10 mouse cellular contexts compared by ENCODE assay signal in genomic region chr2:104774763-104775162, GRCm38 (mm10). TPM values are rescaled to one million over a fixed set of nuclear protein-coding genes. Genes with fewer than 3 reads are reported as not detected.
DNase-seq lines count a peak whose midpoint lies in the region; ATAC-seq and TF ChIP-seq lines count a peak whose summit lies in the region.
"Had no signal": no experiment of that assay in that cellular context is flagged by ENCODE, and none has a peak within 500 bp of the region (broad histone marks: within the 10 kb centered on the region; RNA-seq: fewer than 3 reads in every experiment).

No protein-coding gene starts in this region.

- 74% methylated on average over 1 of the region's 1 CpGs for WGBS in heart, postnatal 0 days
- WGBS in stomach, postnatal 0 days = 94% methylated on average over 1 of the region's 1 CpGs
- 81% methylated on average over 1 of the region's 1 CpGs for WGBS in heart, embryonic 11.5 days (ENCODE audit: insufficient replicate concordance)

- DNase-seq in heart, postnatal 0 days (ENCODE audit: low spot score) = no peak
- DNase-seq in heart, postnatal 36 days = no peak
- peak; percentile 18 for DNase-seq in right cerebral cortex, adult 18-20 months
- DNase-seq in right cerebral cortex, postnatal 14 days = no peak
- peak; percentile 15 to 56 for DNase-seq in cerebellum, postnatal 14 days
- DNase-seq in stomach, postnatal 0 days (ENCODE audit: low spot score) = no peak
- no peak for DNase-seq in ovary, postnatal 36 days (ENCODE audit: low spot score)
- DNase-seq: heart, postnatal 14 days had no signal

- no peak overlapping the region for H3K9ac ChIP-seq in heart, postnatal 0 days (replicated peaks; ENCODE audit: low read depth, low read length)
- no peak overlapping the region for H3K9ac ChIP-seq in stomach, postnatal 0 days (ENCODE audit: low read length)
- no peak overlapping the region for H3K9ac ChIP-seq in heart, embryonic 11.5 days (ENCODE audit: low read depth, low read length)

- no peak overlapping the region for H3K27ac ChIP-seq in heart, postnatal 0 days (ENCODE audit: low read depth)
- H3K27ac ChIP-seq in stomach, postnatal 0 days (replicated peaks) = no peak overlapping the region
- no peak overlapping the region for H3K27ac ChIP-seq in heart, embryonic 11.5 days (ENCODE audit: low read depth, low read length)

- H3K4me2 ChIP-seq in heart, postnatal 0 days (ENCODE audit: low read depth, low read length) = no peak overlapping the region
- H3K4me2 ChIP-seq in stomach, postnatal 0 days (replicated peaks; ENCODE audit: low read depth) = no peak overlapping the region
- no peak overlapping the region for H3K4me2 ChIP-seq in heart, embryonic 11.5 days

- TF ChIP-seq EP300 in heart, postnatal 0 days (IDR thresholded peaks at IDR 0.05; ENCODE audit: low read depth) = no peak
- no peak for TF ChIP-seq EP300 in stomach, postnatal 0 days (optimal IDR thresholded peaks at IDR 0.05)

- ATAC-seq in heart, postnatal 0 days (ENCODE audit: insufficient read depth, low read depth) = no peak
- no peak for ATAC-seq in stomach, postnatal 0 days (ENCODE audit: low FRiP score, low TSS enrichment)
- ATAC-seq in heart, embryonic 11.5 days (replicated peaks; ENCODE audit: insufficient number of reproducible peaks, low FRiP score, low TSS enrichment) = no peak

- no peaks in the 10 kb centered on the region for H3K9me3 ChIP-seq in heart, postnatal 0 days (replicated peaks; ENCODE audit: control insufficient read depth, low read length)
- H3K9me3 ChIP-seq in stomach, postnatal 0 days (ENCODE audit: control insufficient read depth, low read length) = no peaks in the 10 kb centered on the region
- H3K9me3 ChIP-seq in heart, embryonic 11.5 days (replicated peaks; ENCODE audit: control insufficient read depth, low read length) = no peaks in the 10 kb centered on the region

- intact Hi-C loops in heart, postnatal 36 days (cut with DNase I) = loop anchor here (1.0 kb wide), 1 partner anchor 89 kb away; no protein-coding TSS in a partner anchor

- no peaks in the 10 kb centered on the region for H3K4me1 ChIP-seq in heart, postnatal 0 days (ENCODE audit: control insufficient read depth, insufficient read depth)
- no peaks in the 10 kb centered on the region for H3K4me1 ChIP-seq in stomach, postnatal 0 days (replicated peaks; ENCODE audit: control insufficient read depth, insufficient read depth)
- no peaks in the 10 kb centered on the region for H3K4me1 ChIP-seq in heart, embryonic 11.5 days (ENCODE audit: control insufficient read depth, insufficient read depth, low read length)

- no peaks in the 10 kb centered on the region for H3K27me3 ChIP-seq in heart, postnatal 0 days (ENCODE audit: control insufficient read depth, insufficient read depth, low read length)
- H3K27me3 ChIP-seq in stomach, postnatal 0 days (ENCODE audit: control insufficient read depth, insufficient read depth, low read length) = no peaks in the 10 kb centered on the region
- no peaks in the 10 kb centered on the region for H3K27me3 ChIP-seq in heart, embryonic 11.5 days (ENCODE audit: control insufficient read depth, insufficient read depth, low read length)

- no peak overlapping the region for H3K4me3 ChIP-seq in heart, postnatal 0 days (ENCODE audit: low read depth, low read length)
- H3K4me3 ChIP-seq in stomach, postnatal 0 days (ENCODE audit: low read depth, low read length) = no peak overlapping the region
- no peak overlapping the region for H3K4me3 ChIP-seq in heart, embryonic 11.5 days (ENCODE audit: low read depth, low read length)

- H3K36me3 ChIP-seq in heart, postnatal 0 days (replicated peaks; ENCODE audit: control insufficient read depth, insufficient read depth, low read length) = peaks cover 51% of the 10 kb centered on the region
- H3K36me3 ChIP-seq in stomach, postnatal 0 days (ENCODE audit: control insufficient read depth, insufficient read depth, low read length) = peaks cover 11% of the 10 kb centered on the region
- H3K36me3 ChIP-seq in heart, embryonic 11.5 days (ENCODE audit: control insufficient read depth, insufficient read depth, low read length) = peaks cover 13% of the 10 kb centered on the region

- TF ChIP-seq CTCF in heart, postnatal 0 days (IDR thresholded peaks at IDR 0.05; ENCODE audit: low read depth) = peak; percentile 64
- TF ChIP-seq CTCF in stomach, postnatal 0 days (IDR thresholded peaks at IDR 0.05; ENCODE audit: low read depth) = peak; percentile 80

RNA-seq across cellular contexts. Expression of gene Depdc7, which starts 32.1 kb away (rescaled TPM):
- 4.1 and 4.3 TPM in 2 replicates for total RNA-seq in heart, postnatal 0 days (2014; rRNA removed; ENCODE audit: low replicate concordance)
- 4.0 and 4.7 TPM in 2 replicates for polyA plus RNA-seq in heart, postnatal 0 days (2015; fragmentation: Nextera tagmentation; extraction: Ambion mirVana)
- total RNA-seq in heart, postnatal 36 days (2021) = 1 to 10 TPM in 1 of 2 experiments, under 1 TPM in 1; 0.95 to 1.9 TPM
- polyA plus RNA-seq in stomach, postnatal 0 days (2015; fragmentation: Nextera tagmentation; extraction: Ambion mirVana) = 7.3 and 7.4 TPM in 2 replicates
- 3.0 and 3.6 TPM in 2 replicates for polyA plus RNA-seq in heart, embryonic 11.5 days (2014; fragmentation: Nextera tagmentation; extraction: Ambion mirVana)

RNA-seq across cellular contexts. Expression of gene Qser1, which starts 41.8 kb away (rescaled TPM):
- 7.6 and 13.1 TPM in 2 replicates for total RNA-seq in heart, postnatal 0 days (2014; rRNA removed; ENCODE audit: low replicate concordance)
- polyA plus RNA-seq in heart, postnatal 0 days (2015; fragmentation: Nextera tagmentation; extraction: Ambion mirVana) = 3.3 and 3.4 TPM in 2 replicates
- total RNA-seq in heart, postnatal 36 days (2021) = 10 to 100 TPM; 29.2 to 29.8 TPM
- 2.6 and 3.1 TPM in 2 replicates for polyA plus RNA-seq in stomach, postnatal 0 days (2015; fragmentation: Nextera tagmentation; extraction: Ambion mirVana)
- polyA plus RNA-seq in heart, embryonic 11.5 days (2014; fragmentation: Nextera tagmentation; extraction: Ambion mirVana) = 10.8 and 12.4 TPM in 2 replicates

RNA-seq across cellular contexts. Expression of gene Pin1rt1, which starts 58.6 kb away (rescaled TPM):
- total RNA-seq in heart, postnatal 0 days (2014; rRNA removed; ENCODE audit: low replicate concordance) = not detected in 2 replicates
- polyA plus RNA-seq in heart, postnatal 0 days (2015; fragmentation: Nextera tagmentation; extraction: Ambion mirVana) = not detected in 2 replicates
- not detected for total RNA-seq in heart, postnatal 36 days (2021)
- 0.08 TPM in 1 of 2 replicates, not detected in the other for polyA plus RNA-seq in stomach, postnatal 0 days (2015; fragmentation: Nextera tagmentation; extraction: Ambion mirVana)
- polyA plus RNA-seq in heart, embryonic 11.5 days (2014; fragmentation: Nextera tagmentation; extraction: Ambion mirVana) = not detected in 2 replicates
- total RNA-seq: heart, postnatal 14 days had no signal
- polyA plus RNA-seq: small intestine, adult 2 months had no signal

Comparison
In these comparisons a context has a peak if more than half of its experiments do, and no peak if none do; other contexts are left out.
1. DNase-seq: peak in right cerebral cortex, adult 18-20 months (single experiment) and cerebellum, postnatal 14 days (2 of 2); none in heart, postnatal 0 days (single experiment), heart, postnatal 36 days (0 of 2), right cerebral cortex, postnatal 14 days (single experiment), stomach, postnatal 0 days (single experiment) and ovary, postnatal 36 days (single experiment).